Mouse (Mus musculus) liver, adult 2 months (tissue): ENCODE results near the gene Rab14.

Experiments used
- CTCF ChIP-seq: fragments of 200-500 bp; IDR thresholded peaks from 2 replicates; pipeline ENCODE4 v1.5.1; 2011; ENCODE audit warnings: low read depth, low read length, control low read depth
- POLR2A ChIP-seq: fragments of 200-500 bp; IDR thresholded peaks from 2 replicates; pipeline ENCODE4 v1.6.1; 2011; ENCODE audit warnings: low read length, control low read depth; ENCODE audit not compliant: insufficient read depth; ENCODE audit errors: extremely low read depth

DNA sequence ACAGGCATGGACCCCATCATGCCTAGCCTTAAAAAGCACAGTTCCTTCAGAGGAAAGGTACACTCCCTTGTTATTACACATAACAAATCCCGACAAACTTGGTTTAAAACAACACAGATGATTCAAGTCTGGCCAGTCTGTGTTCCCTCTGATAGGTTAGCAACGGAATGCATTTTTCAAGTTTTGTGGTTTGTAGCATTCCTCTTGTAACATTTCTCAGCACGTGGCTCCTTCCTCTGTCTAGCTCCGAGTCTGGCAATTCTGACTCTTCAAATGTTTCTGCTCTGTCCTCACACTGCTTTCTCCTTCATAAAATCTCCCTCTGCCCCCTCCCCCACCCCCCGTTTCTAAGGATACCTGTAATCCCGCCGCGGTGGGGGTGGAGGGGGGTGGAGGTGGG lies 29.3 kb upstream of the Rab14 start:
- TF ChIP-seq CTCF, result no peak
- no peak for TF ChIP-seq POLR2A
